Mouse (Mus musculus) cerebellum, postnatal 4 days (tissue): ENCODE measurements around the gene Dusp27.
A peak's percentile ranks its signal among the peaks of the same experiment; 100 is the strongest.

ENCODE experiments used
- DNase-seq, 2 experiments: peaks; one replicate each; pipeline ENCODE4 v3.0.0; 2022; ENCODE audit warnings: low spot score in 2 of 2, mixed read lengths in 1 of 2

Dusp27 gene

GRCm38 (mm10) chr1:166102920-166103608 lies 24.7 kb downstream of the Dusp27 start:
- DNase-seq, result peak in 1 of 2 experiments; percentile 13

- DNase-seq, result no peak
Measured at GRCm38 (mm10) chr1:166098120-166098519, 29.6 kb downstream of the Dusp27 start.

GRCm38 (mm10) chr1:166094462-166094861 lies 33.3 kb downstream of the Dusp27 start:
- DNase-seq, result no peak

GRCm38 (mm10) chr1:166090306-166090705 lies 37.4 kb downstream of the Dusp27 start:
- no peak for DNase-seq

GRCm38 (mm10) chr1:166089739-166090138 lies 38.0 kb downstream of the Dusp27 start:
- DNase-seq, result no peak

- DNase-seq, result no peak
Measured at GRCm38 (mm10) chr1:166089337-166089736, 38.4 kb downstream of the Dusp27 start.

GRCm38 (mm10) chr1:166088446-166089170 lies 39.1 kb downstream of the Dusp27 start:
- DNase-seq, result no peak

GRCm38 (mm10) chr1:166077052-166077735 lies 50.5 kb downstream of the Dusp27 start:
- no peak for DNase-seq

GRCm38 (mm10) chr1:166067856-166068440 lies 59.8 kb downstream of the Dusp27 start:
- DNase-seq, result no peak

GRCm38 (mm10) chr1:166063870-166064269 lies 63.9 kb downstream of the Dusp27 start:
- DNase-seq, result no peak

- DNase-seq, result no peak
Measured at GRCm38 (mm10) chr1:166061532-166061931, 66.2 kb downstream of the Dusp27 start.

- DNase-seq, result no peak
Measured at GRCm38 (mm10) chr1:166060406-166060805, 67.3 kb downstream of the Dusp27 start.

GRCm38 (mm10) chr1:166056098-166056756 lies 71.5 kb downstream of the Dusp27 start:
- no peak for DNase-seq

GRCm38 (mm10) chr1:166053285-166053955 lies 74.3 kb downstream of the Dusp27 start:
- no peak for DNase-seq

- DNase-seq, result no peak
Measured at GRCm38 (mm10) chr1:166049046-166049827, 78.5 kb downstream of the Dusp27 start.

- DNase-seq, result no peak
Measured at GRCm38 (mm10) chr1:166048230-166048911, 79.4 kb downstream of the Dusp27 start.
